Mouse (Mus musculus) lung, embryonic 14.5 days (tissue): ENCODE results near the gene Prkce. TPM values are rescaled to one million over a fixed set of nuclear protein-coding genes. Genes with fewer than 3 reads are reported as not detected.

ENCODE experiments used
- ATAC-seq: fragments of 200-750 bp; cut with Nextera tagmentation; 2 replicates; pipeline ENCODE4 v1.8.0; 2017; ENCODE audit warnings: mild to moderate bottlenecking, moderate TSS enrichment, moderate library complexity; ENCODE audit not compliant: insufficient read depth
- DNase-seq: peaks from one replicate; pipeline ENCODE4 v3.0.0-alpha.2; 2015
- H3K27ac ChIP-seq: fragments of 300-500 bp; sonication (generic); 2 replicates; pipeline ENCODE4 v1.5.1; 2014; ENCODE audit warnings: low read depth, mild to moderate bottlenecking, moderate library complexity
- H3K27me3 ChIP-seq: fragments of 300-500 bp; sonication (generic); 2 replicates; pipeline ENCODE4 v1.6.1; 2014; ENCODE audit warnings: low read length, control low read depth; ENCODE audit not compliant: insufficient read depth
- H3K36me3 ChIP-seq: fragments of 300-500 bp; sonication (generic); 2 replicates; pipeline ENCODE4 v1.6.1; 2014; ENCODE audit warnings: control low read depth; ENCODE audit not compliant: insufficient read depth
- H3K4me1 ChIP-seq: fragments of 300-500 bp; sonication (generic); 2 replicates; pipeline ENCODE4 v1.6.1; 2014; ENCODE audit warnings: antibody characterized with exemption, control low read depth; ENCODE audit not compliant: insufficient read depth
- H3K4me2 ChIP-seq: fragments of 300-500 bp; sonication (generic); 2 replicates; pipeline ENCODE4 v1.6.1; 2014; ENCODE audit warnings: mild to moderate bottlenecking
- H3K4me3 ChIP-seq: fragments of 300-500 bp; sonication (generic); 2 replicates; pipeline ENCODE4 v1.5.1; 2014; ENCODE audit warnings: low read depth, low read length
- H3K9ac ChIP-seq: fragments of 300-500 bp; sonication (generic); 2 replicates; pipeline ENCODE4 v1.6.1; 2014
- H3K9me3 ChIP-seq: fragments of 300-500 bp; sonication (generic); 2 replicates; pipeline ENCODE4 v1.6.1; 2016; ENCODE audit warnings: low read depth, low read length, control low read depth
- CTCF ChIP-seq: IDR thresholded peaks from 2 replicates; pipeline ENCODE4 v1.5.1; 2016; ENCODE audit warnings: antibody characterized with exemption, low read depth
- WGBS: fragments of 180-500 bp; shearing (Covaris S2); extraction: QIAGEN DNeasy Blood & Tissue Kit; methylation state at CpG from one replicate; pipeline ENCODE4 v1.1.7; 2014; 5-methylcytosine and 5-hydroxymethylcytosine counted together
- polyA plus RNA-seq: library from polyadenylated mRNA; unstranded; fragments of >200 nt; fragmentation: Nextera tagmentation; extraction: Ambion mirVana; gene quantifications from 2 replicates; pipeline ENCODE4 v1.2.1, GENCODE M21; 2014

Prkce gene
- polyA plus RNA-seq, 1 experiment from 2014 or later, result 10.1 TPM

DNA sequence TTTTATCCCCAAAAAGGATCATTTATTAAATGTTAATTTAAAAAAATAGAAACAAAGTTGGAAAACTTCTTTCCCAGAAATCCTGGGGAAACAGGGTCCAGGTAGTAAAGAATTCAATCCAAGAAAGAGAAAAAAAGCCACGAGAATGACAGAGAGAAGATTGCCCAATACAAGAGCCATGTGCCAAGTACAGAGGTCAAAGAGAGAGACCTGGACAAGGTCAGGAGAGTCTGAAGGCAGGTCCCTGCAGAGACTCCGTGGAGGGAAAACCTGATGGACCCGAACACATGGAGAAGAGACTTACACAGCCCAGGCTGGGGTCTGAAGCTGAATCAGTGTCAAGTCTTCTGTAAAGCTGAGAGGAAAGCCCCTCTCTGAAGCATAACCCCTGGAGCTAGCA, 519.4 kb downstream of the Prkce start:
- H3K9ac ChIP-seq, result no peak overlapping the region
- H3K4me2 ChIP-seq, result no peak overlapping the region
- H3K4me3 ChIP-seq, result no peak overlapping the region
- 78% methylated on average over 3 of the region's 3 CpGs for WGBS
- no peaks in the 10 kb centered on the region for H3K36me3 ChIP-seq
- DNase-seq (no peak), ATAC-seq (no peak)
- no peaks in the 10 kb centered on the region for H3K9me3 ChIP-seq
- H3K27ac ChIP-seq, result no peak overlapping the region
- H3K4me1 ChIP-seq, result no peaks in the 10 kb centered on the region
- no peaks in the 10 kb centered on the region for H3K27me3 ChIP-seq
- TF ChIP-seq CTCF, result no peak

DNA sequence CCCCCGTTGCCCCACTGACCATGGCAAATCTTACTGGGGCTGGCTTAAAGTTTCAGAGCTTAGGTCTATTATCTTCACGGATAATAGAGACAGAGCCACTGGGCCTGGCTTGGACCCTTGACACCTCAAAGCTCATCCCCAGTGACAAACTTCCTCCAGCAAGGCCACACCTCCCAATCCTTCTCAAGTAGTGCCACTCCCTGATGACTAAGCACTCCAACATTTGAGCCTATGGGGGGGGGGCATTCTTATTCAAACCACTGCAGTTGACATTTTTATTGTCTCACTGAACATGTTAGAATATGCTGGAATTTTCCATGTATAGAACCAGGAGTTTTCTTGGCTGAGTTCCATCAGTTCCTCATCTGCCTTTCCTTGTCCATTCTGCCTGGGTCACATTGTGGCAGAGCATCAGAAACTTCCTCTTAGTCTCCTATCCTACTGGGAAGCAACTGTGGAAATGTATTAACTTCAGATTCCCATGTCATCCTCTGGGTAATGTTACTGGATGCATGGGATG, 523.3 kb downstream of the Prkce start:
- no peak overlapping the region for H3K27ac ChIP-seq
- no peaks in the 10 kb centered on the region for H3K4me1 ChIP-seq
- H3K9me3 ChIP-seq, result no peaks in the 10 kb centered on the region
- WGBS, result 89% methylated on average over 2 of the region's 2 CpGs
- TF ChIP-seq CTCF, result no peak
- H3K4me2 ChIP-seq, result no peak overlapping the region
- no peaks in the 10 kb centered on the region for H3K27me3 ChIP-seq
- DNase-seq (no peak), ATAC-seq (no peak)
- H3K9ac ChIP-seq, result no peak overlapping the region
- no peak overlapping the region for H3K4me3 ChIP-seq
- no peaks in the 10 kb centered on the region for H3K36me3 ChIP-seq

DNA sequence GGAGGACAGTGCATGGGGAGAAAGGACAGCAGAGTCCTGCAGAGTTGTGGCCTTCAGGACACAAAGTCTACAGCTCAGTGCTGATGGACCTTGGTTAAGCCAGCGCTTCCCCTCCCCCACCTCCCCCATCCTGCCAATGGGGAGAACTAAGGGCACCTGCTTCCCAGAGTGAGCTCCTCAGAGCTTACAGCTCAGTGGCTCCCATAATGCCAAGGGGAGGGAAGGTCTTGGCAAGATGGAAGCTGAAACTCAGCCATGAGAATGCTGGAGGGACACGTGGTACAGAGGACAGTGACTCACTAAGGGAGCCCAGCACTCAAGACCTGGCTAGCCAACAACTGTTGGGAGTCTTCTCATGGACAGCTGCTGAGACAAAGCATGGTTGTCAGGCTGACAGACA, 530.2 kb downstream of the Prkce start:
- Histone ChIP-seq H3K4me3 (no peak overlapping the region), H3K4me1 (no peaks in the 10 kb centered on the region), H3K36me3 (no peaks in the 10 kb centered on the region), H3K27ac (no peak overlapping the region), H3K27me3 (no peaks in the 10 kb centered on the region), H3K9ac (no peak overlapping the region), H3K9me3 (no peaks in the 10 kb centered on the region), H3K4me2 (no peak overlapping the region)
- WGBS, result 84% methylated on average over 2 of the region's 2 CpGs
- no peak for TF ChIP-seq CTCF
- DNase-seq (no peak), ATAC-seq (no peak)

DNA sequence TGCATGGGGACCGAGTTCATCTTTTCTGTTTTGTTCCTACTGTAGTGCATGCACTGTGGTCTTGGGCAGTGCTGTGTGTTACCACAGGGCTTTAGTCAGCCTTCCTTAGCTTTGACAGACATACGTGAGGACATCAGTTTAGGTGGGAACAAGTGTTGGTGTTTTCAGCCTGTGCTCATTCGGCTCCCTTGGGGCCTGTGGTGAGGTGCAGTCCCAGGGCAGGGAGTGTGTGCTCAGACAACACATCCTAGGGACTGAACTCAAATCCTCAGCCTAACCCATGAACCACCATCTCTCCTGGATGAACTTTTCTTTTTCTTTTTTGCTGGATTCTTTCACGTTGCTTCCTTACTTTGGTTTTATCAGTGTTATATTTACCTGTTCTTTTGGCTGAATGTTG, 535.8 kb downstream of the Prkce start:
- Histone ChIP-seq H3K27me3 (no peaks in the 10 kb centered on the region), H3K27ac (no peak overlapping the region), H3K4me2 (no peak overlapping the region), H3K4me1 (no peaks in the 10 kb centered on the region), H3K36me3 (no peaks in the 10 kb centered on the region), H3K9ac (no peak overlapping the region), H3K9me3 (no peaks in the 10 kb centered on the region), H3K4me3 (no peak overlapping the region)
- no peak for TF ChIP-seq CTCF
- DNase-seq (no peak), ATAC-seq (no peak)
- WGBS, result 68% methylated on average over 4 of the region's 4 CpGs

DNA sequence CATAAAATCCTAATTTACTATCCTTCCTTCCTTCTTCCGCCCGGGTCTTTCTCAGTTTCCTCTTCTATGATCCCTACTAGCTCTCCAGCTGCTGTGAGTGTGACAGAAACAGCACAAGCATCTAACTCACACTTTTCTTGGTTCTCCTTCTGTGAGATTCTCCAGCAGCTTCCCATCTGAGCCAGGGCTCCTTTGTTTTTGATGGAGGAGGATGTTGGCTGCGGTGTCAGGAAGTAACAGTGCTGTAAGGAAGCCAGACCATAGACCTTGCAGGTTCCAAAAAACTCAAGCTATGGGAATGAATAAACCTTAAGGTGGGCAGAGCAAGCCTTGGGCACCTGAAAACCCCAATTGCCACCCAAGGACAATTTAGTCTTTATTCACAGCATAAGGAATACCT, 537.7 kb downstream of the Prkce start:
- TF ChIP-seq CTCF, result no peak
- Histone ChIP-seq H3K27me3 (no peaks in the 10 kb centered on the region), H3K36me3 (no peaks in the 10 kb centered on the region), H3K4me3 (no peak overlapping the region), H3K4me2 (no peak overlapping the region), H3K27ac (no peak overlapping the region), H3K4me1 (no peaks in the 10 kb centered on the region), H3K9ac (no peak overlapping the region), H3K9me3 (no peaks in the 10 kb centered on the region)
- 74% methylated on average over 3 of the region's 3 CpGs for WGBS
- no peak for DNase-seq
- no peak for ATAC-seq

DNA sequence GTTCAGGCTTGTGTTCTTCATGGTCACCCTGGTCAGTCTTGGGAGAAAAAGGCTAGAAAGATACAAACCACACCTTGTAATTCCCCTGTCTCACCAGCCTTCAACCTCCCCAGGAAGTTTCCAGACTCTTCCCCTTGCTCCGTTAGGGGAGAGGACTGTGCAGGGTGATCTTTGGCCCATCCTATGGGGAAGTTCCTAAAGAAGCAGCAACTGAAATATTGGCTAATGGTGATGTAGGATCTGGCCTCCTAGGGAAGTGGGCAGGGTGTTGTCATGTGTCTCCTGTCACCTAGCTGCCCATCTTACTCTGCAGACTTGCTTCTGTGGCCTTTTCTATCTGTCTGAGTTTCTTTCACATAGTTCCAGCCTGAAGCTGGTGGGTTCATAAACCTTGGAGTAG, 538.9 kb downstream of the Prkce start:
- no peak for ATAC-seq
- Histone ChIP-seq H3K27ac (no peak overlapping the region), H3K27me3 (no peaks in the 10 kb centered on the region), H3K9me3 (no peaks in the 10 kb centered on the region), H3K4me3 (no peak overlapping the region), H3K4me1 (no peaks in the 10 kb centered on the region), H3K9ac (no peak overlapping the region), H3K36me3 (no peaks in the 10 kb centered on the region), H3K4me2 (no peak overlapping the region)
- TF ChIP-seq CTCF, result no peak
- 44% methylated on average over 1 of the region's 1 CpGs for WGBS
- no peak for DNase-seq

Other genes starting within 250 kb of the Prkce start
- gene Srbd1, start 22.6 kb upstream of the Prkce start, polyA plus RNA-seq, result 9.3 and 10.1 TPM in 2 replicates